Mouse (Mus musculus): ENCODE measurements around the gene Arhgef10l. TPM values are rescaled to one million over a fixed set of nuclear protein-coding genes. Genes with fewer than 3 reads are reported as not detected.

Gene Arhgef10l
- polyA plus RNA-seq, 1 experiment from 2014 or later: 15.3 TPM

- Histone ChIP-seq H3K9ac (no peak overlapping the region), H3K9me3 (replicated peaks) (no peaks in the 10 kb centered on the region), H3K4me2 (no peak overlapping the region), H3K27me3 (no peaks in the 10 kb centered on the region), H3K27ac (no peak overlapping the region), H3K36me3 (no peaks in the 10 kb centered on the region), H3K4me1 (replicated peaks) (peaks cover 4% of the 10 kb centered on the region; the same call in 1 of the 2 replicates), H3K4me3 (no peak overlapping the region)
- ATAC-seq (replicated peaks; ENCODE audit: insufficient number of reproducible peaks, insufficient read depth, low FRiP score, low read depth): 0 out of 2 replicates have a peak, but pooled peaks have one; percentile 25
- WGBS: 29% methylated on average over 13 of the region's 13 CpGs
Measured at GRCm38 (mm10) chr4:140674345-140674926, 8.6 kb upstream of the Arhgef10l start.

GRCm38 (mm10) chr4:140673527-140674264 is 7.9 kb upstream of the Arhgef10l start:
- H3K27me3 ChIP-seq: no peaks in the 10 kb centered on the region
- peaks cover 3% of the 10 kb centered on the region; the same call in 1 of the 2 replicates for H3K4me1 ChIP-seq (replicated peaks)
- no peak overlapping the region for H3K27ac ChIP-seq
- no peaks in the 10 kb centered on the region for H3K9me3 ChIP-seq (replicated peaks)
- no peak overlapping the region for H3K4me3 ChIP-seq
- H3K36me3 ChIP-seq: no peaks in the 10 kb centered on the region
- ATAC-seq (replicated peaks; ENCODE audit: insufficient number of reproducible peaks, insufficient read depth, low FRiP score, low read depth): peak; percentile 12; the same call in 1 of the 2 replicates
- WGBS: 61% methylated on average over 12 of the region's 12 CpGs
- no peak overlapping the region for H3K9ac ChIP-seq
- no peak overlapping the region for H3K4me2 ChIP-seq

GRCm38 (mm10) chr4:140667802-140668201 is 2.0 kb upstream of the Arhgef10l start:
- no peak for ATAC-seq (replicated peaks; ENCODE audit: insufficient number of reproducible peaks, insufficient read depth, low FRiP score, low read depth)
- 75% methylated on average over 8 of the region's 8 CpGs for WGBS

GRCm38 (mm10) chr4:140665053-140665452 is 759 bp downstream of the Arhgef10l start:
- no peak overlapping the region for H3K4me3 ChIP-seq
- ATAC-seq (replicated peaks; ENCODE audit: insufficient number of reproducible peaks, insufficient read depth, low FRiP score, low read depth): no peak
- no peak overlapping the region for H3K4me2 ChIP-seq
- no peaks in the 10 kb centered on the region for H3K36me3 ChIP-seq
- H3K9ac ChIP-seq: no peak overlapping the region
- H3K27me3 ChIP-seq: no peaks in the 10 kb centered on the region; the same call in 1 of the 2 replicates
- H3K9me3 ChIP-seq (replicated peaks): no peaks in the 10 kb centered on the region
- WGBS: 77% methylated on average over 7 of the region's 7 CpGs
- peaks cover 23% of the 10 kb centered on the region for H3K4me1 ChIP-seq (replicated peaks)
- no peak overlapping the region for H3K27ac ChIP-seq

More at GRCm38 (mm10) chr4:140667802-140668201, 2.0 kb upstream of the Arhgef10l start:
- Histone ChIP-seq H3K27me3 (no peaks in the 10 kb centered on the region; the same call in 1 of the 2 replicates), H3K4me1 (replicated peaks) (peaks cover 8% of the 10 kb centered on the region), H3K9ac (no peak overlapping the region), H3K4me3 (no peak overlapping the region), H3K36me3 (no peaks in the 10 kb centered on the region), H3K9me3 (replicated peaks) (no peaks in the 10 kb centered on the region), H3K4me2 (no peak overlapping the region), H3K27ac (no peak overlapping the region)

- no peak overlapping the region for H3K4me2 ChIP-seq
- no peak for ATAC-seq (replicated peaks; ENCODE audit: insufficient number of reproducible peaks, insufficient read depth, low FRiP score, low read depth)
- H3K4me1 ChIP-seq (replicated peaks): peaks cover 33% of the 10 kb centered on the region
- no peak overlapping the region for H3K4me3 ChIP-seq
- H3K9me3 ChIP-seq (replicated peaks): no peaks in the 10 kb centered on the region
- 26% methylated on average over 10 of the region's 10 CpGs for WGBS
- H3K27ac ChIP-seq: no peak overlapping the region
- no peak overlapping the region for H3K9ac ChIP-seq
- no peaks in the 10 kb centered on the region; the same call in 1 of the 2 replicates for H3K27me3 ChIP-seq
- H3K36me3 ChIP-seq: no peaks in the 10 kb centered on the region
Measured at GRCm38 (mm10) chr4:140662882-140663585, 2.8 kb downstream of the Arhgef10l start.

GRCm38 (mm10) chr4:140662453-140662852 is 3.4 kb downstream of the Arhgef10l start:
- H3K27me3 ChIP-seq: no peaks in the 10 kb centered on the region; the same call in 1 of the 2 replicates
- H3K9me3 ChIP-seq (replicated peaks): no peaks in the 10 kb centered on the region
- H3K27ac ChIP-seq: no peak overlapping the region
- H3K4me3 ChIP-seq: no peak overlapping the region
- no peak overlapping the region for H3K4me2 ChIP-seq
- H3K4me1 ChIP-seq (replicated peaks): peaks cover 39% of the 10 kb centered on the region
- WGBS: 26% methylated on average over 7 of the region's 7 CpGs
- no peak for ATAC-seq (replicated peaks; ENCODE audit: insufficient number of reproducible peaks, insufficient read depth, low FRiP score, low read depth)
- no peaks in the 10 kb centered on the region for H3K36me3 ChIP-seq
- no peak overlapping the region for H3K9ac ChIP-seq

GRCm38 (mm10) chr4:140661406-140662022 is 4.3 kb downstream of the Arhgef10l start:
- Histone ChIP-seq H3K4me2 (no peak overlapping the region), H3K4me1 (replicated peaks) (peaks cover 45% of the 10 kb centered on the region), H3K27me3 (no peaks in the 10 kb centered on the region; the same call in 1 of the 2 replicates), H3K4me3 (no peak overlapping the region), H3K36me3 (no peaks in the 10 kb centered on the region), H3K27ac (no peak overlapping the region), H3K9me3 (replicated peaks) (no peaks in the 10 kb centered on the region), H3K9ac (no peak overlapping the region)
- ATAC-seq (replicated peaks; ENCODE audit: insufficient number of reproducible peaks, insufficient read depth, low FRiP score, low read depth): no peak
- 70% methylated on average over 18 of the region's 18 CpGs for WGBS

- Histone ChIP-seq H3K36me3 (no peaks in the 10 kb centered on the region), H3K4me2 (peak overlapping the region; percentile 59), H3K9ac (peak overlapping the region; percentile 52), H3K27me3 (no peaks in the 10 kb centered on the region), H3K4me1 (replicated peaks) (peaks cover 38% of the 10 kb centered on the region), H3K27ac (peak overlapping the region; percentile 98), H3K9me3 (replicated peaks) (no peaks in the 10 kb centered on the region), H3K4me3 (peak overlapping the region; percentile 17)
- WGBS: 8% methylated on average over 24 of the region's 24 CpGs
- ATAC-seq (replicated peaks; ENCODE audit: insufficient number of reproducible peaks, insufficient read depth, low FRiP score, low read depth): peak; percentile 88
Measured at GRCm38 (mm10) chr4:140657681-140658575, 7.9 kb downstream of the Arhgef10l start.

GRCm38 (mm10) chr4:140656529-140656928 is 9.3 kb downstream of the Arhgef10l start:
- Histone ChIP-seq H3K27me3 (no peaks in the 10 kb centered on the region), H3K4me2 (no peak overlapping the region), H3K9me3 (replicated peaks) (no peaks in the 10 kb centered on the region), H3K36me3 (no peaks in the 10 kb centered on the region), H3K27ac (no peak overlapping the region), H3K9ac (no peak overlapping the region), H3K4me3 (no peak overlapping the region), H3K4me1 (replicated peaks) (peaks cover 26% of the 10 kb centered on the region)
- ATAC-seq (replicated peaks; ENCODE audit: insufficient number of reproducible peaks, insufficient read depth, low FRiP score, low read depth): no peak
- WGBS: 76% methylated on average over 8 of the region's 8 CpGs

- peaks cover 23% of the 10 kb centered on the region for H3K4me1 ChIP-seq (replicated peaks)
- H3K4me2 ChIP-seq: no peak overlapping the region
- H3K9me3 ChIP-seq (replicated peaks): no peaks in the 10 kb centered on the region
- no peak overlapping the region for H3K27ac ChIP-seq
- no peak for ATAC-seq (replicated peaks; ENCODE audit: insufficient number of reproducible peaks, insufficient read depth, low FRiP score, low read depth)
- no peak overlapping the region for H3K9ac ChIP-seq
- H3K36me3 ChIP-seq: no peaks in the 10 kb centered on the region
- no peak overlapping the region for H3K4me3 ChIP-seq
- no peaks in the 10 kb centered on the region for H3K27me3 ChIP-seq
- WGBS: 73% methylated on average over 8 of the region's 8 CpGs
Measured at GRCm38 (mm10) chr4:140654798-140655197, 11.0 kb downstream of the Arhgef10l start.
